Mouse (Mus musculus) megakaryocyte, embryonic 14.5 days (primary cell): ENCODE measurements at regions not wholly inside any gene's neighbourhood (a gene's known extent, or its start where the extent isn't known, plus 50 kb on each side); places are given as distances from the start of the nearest gene placed in this dataset.

Experiments used
- H3K27me3 ChIP-seq: replicated peaks from 2 replicates; pipeline ENCODE3; 2012; ENCODE audit warnings: inconsistent platforms
- H3K36me3 ChIP-seq: replicated peaks from 2 replicates; pipeline ENCODE3; 2012; ENCODE audit warnings: low read length, inconsistent platforms, mixed read lengths
- H3K4me1 ChIP-seq: 2 replicates; pipeline ENCODE4 v1.6.1; 2012; ENCODE audit warnings: inconsistent platforms
- H3K4me3 ChIP-seq: replicated peaks from 2 replicates; pipeline ENCODE3; 2012; ENCODE audit warnings: moderate library complexity, mild to moderate bottlenecking, inconsistent platforms
- H3K9me3 ChIP-seq: 2 replicates; pipeline ENCODE4 v1.6.1; 2012; ENCODE audit warnings: inconsistent platforms
- FLI1 ChIP-seq: IDR thresholded peaks from 2 replicates; pipeline ENCODE4 v1.6.1; 2012; ENCODE audit warnings: low read length, inconsistent platforms, mixed read lengths
- GATA1 ChIP-seq: IDR thresholded peaks from 3 replicates; pipeline ENCODE4 v1.6.1; 2012; ENCODE audit warnings: mixed read lengths, low read length, inconsistent platforms, borderline replicate concordance

DNA sequence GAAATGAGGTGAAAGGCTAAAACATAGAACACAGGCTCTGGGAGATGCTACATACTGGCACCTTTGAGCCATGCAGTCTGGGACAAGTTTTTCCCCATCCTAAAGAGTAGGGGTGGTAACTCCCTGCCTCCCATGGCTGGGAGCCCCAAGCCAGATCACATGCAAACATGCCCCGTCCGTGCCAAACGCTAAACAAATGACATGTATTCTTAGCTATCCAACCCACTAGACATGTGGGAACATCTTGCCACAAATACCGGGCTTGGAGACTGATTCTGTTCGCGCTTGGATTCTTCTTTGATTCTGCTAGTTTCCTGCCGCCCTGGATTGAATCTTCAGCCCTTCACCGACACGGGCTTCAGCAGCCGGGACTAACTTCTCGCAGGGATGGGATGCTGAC lies 208.7 kb downstream of the Sox9 start:
- no peaks in the 10 kb centered on the region for H3K36me3 ChIP-seq
- TF ChIP-seq GATA1 (no peak), FLI1 (no peak)
- peaks cover 42% of the 10 kb centered on the region for H3K9me3 ChIP-seq
- no peaks in the 10 kb centered on the region for H3K4me1 ChIP-seq
- H3K27me3 ChIP-seq = no peaks in the 10 kb centered on the region
- no peak overlapping the region for H3K4me3 ChIP-seq

DNA sequence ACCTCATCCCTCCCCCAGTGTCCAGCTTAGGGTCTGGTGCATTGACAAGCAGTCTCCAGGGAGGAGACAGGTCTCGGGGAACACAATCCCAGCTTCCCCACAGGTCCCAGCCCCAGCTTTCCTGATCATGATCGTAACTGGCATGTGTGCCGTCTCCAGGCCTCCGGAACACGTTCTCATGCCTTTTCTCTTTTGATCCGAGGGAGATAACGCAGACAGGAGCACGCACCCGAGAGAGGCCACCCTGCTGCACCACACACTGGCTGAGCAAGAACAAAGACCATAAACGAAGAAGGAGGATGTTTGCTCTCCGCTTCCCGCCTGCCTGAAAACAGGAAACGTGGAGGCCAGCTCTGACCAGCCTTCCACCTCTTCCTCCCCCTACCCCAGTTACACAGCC lies 209.8 kb downstream of the Sox9 start:
- peaks cover 39% of the 10 kb centered on the region for H3K9me3 ChIP-seq

DNA sequence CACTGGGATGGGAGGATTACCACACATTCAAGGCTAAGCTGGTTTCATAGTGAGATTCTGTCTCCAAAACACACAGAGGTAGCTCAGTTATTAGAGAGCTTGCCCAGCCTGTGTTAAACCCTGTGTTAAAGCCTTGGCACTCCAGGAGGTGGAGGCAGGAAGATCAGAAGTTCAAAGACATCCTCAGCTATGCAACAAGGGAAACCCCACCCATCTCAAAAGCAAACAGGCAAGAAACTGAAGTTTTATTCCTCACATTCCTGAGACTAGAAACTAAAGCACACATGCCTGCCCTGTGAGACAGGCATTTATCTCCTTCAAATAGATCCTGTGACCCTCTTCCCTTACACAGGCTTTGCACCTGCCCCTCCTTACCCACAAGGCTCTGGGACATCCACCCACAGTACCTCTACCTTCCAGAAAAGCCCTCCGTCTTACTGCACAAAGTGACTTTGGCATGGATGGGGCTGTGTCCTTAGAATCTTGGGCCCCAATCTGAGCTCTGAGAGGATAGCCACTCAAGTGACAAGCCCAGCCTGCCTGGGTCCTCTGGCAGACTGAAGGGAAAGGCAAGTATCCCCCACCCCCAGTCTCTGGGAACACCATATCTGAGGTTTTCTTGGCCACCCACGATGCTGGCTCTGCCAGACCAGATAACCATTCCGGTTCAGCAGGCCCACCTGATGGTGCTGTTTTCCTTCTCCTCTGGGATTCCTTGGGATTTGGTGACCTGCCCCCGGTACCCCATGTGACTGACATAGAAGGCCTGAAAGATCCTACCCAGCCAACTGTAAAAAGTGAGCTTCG lies 217.0 kb downstream of the Sox9 start:
- no peak for TF ChIP-seq GATA1
- TF ChIP-seq FLI1 = no peak
- H3K9me3 ChIP-seq = peaks cover 40% of the 10 kb centered on the region

More for the DNA sequence above, 209.8 kb downstream of the Sox9 start:
- Histone ChIP-seq H3K4me3 (peak overlapping the region; percentile 14), H3K4me1 (no peaks in the 10 kb centered on the region), H3K27me3 (no peaks in the 10 kb centered on the region), H3K36me3 (no peaks in the 10 kb centered on the region)
- TF ChIP-seq FLI1 (no peak), GATA1 (no peak)

DNA sequence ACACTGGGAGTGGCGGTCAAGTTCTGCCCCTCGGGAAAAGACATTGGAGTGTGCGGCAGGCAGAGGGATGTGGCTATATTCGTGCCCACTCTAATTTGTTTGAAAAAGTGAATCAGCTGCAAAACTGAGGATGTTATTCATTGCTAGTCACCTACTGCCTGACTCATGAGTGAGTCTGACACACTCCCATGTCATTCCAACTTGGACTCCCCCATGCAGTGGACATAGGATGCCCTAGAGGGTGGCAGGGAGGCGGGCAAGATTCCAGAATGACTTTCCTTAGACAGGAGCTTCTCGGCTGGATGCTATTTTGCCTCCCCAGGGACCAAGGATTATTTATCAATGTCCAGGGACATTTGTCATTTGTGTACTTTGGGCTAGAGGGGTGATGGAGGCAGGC lies 219.0 kb downstream of the Sox9 start:
- TF ChIP-seq GATA1 = no peak
- no peak for TF ChIP-seq FLI1

More for the DNA sequence above, 217.0 kb downstream of the Sox9 start:
- H3K4me3 ChIP-seq = no peak overlapping the region
- no peaks in the 10 kb centered on the region for H3K4me1 ChIP-seq
- H3K36me3 ChIP-seq = no peaks in the 10 kb centered on the region
- no peaks in the 10 kb centered on the region for H3K27me3 ChIP-seq

DNA sequence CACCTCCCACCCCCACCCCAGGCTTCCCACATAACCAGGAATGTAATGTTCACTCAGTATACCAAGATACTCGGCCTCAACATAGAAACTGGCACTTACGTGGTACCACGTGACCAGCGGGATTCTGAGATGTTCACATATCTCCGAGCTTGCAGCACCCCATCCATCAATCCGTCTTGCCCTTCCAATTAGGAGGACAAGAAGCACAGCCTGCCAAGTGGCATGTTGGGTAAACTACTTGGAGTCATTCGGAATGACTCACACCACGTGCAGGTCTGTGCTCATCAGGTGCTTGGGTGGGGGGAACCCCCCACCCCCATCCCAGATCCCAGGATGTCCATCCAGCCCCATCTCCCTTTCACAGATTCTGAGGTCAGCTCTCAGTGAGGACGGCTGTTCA lies 223.9 kb downstream of the Sox9 start:
- no peaks in the 10 kb centered on the region for H3K36me3 ChIP-seq
- TF ChIP-seq GATA1 = no peak
- peaks cover 43% of the 10 kb centered on the region for H3K9me3 ChIP-seq
- no peaks in the 10 kb centered on the region for H3K27me3 ChIP-seq
- no peaks in the 10 kb centered on the region for H3K4me1 ChIP-seq
- H3K4me3 ChIP-seq = no peak overlapping the region

More for the DNA sequence above, 219.0 kb downstream of the Sox9 start:
- Histone ChIP-seq H3K36me3 (no peaks in the 10 kb centered on the region), H3K4me3 (no peak overlapping the region), H3K4me1 (no peaks in the 10 kb centered on the region), H3K9me3 (peaks cover 51% of the 10 kb centered on the region), H3K27me3 (no peaks in the 10 kb centered on the region)

DNA sequence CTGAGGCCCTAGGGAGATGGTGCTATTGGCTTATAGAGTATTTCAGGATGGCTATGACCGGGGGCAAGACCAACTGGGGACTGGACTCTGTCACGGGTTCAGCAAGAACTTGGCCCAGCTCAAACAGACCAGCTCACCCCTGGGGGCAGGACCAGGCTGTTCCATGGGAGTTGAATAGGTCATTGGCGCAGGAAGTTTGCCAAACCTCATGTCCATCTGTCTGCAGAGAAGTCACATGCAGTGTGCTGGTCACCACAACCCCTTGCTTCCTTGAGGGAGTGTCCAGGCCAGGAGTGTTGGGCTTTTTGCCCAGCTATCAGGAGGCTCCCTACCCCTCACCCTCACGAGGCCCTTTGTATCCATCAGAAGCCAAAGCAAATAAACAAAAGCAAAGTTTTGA lies 226.5 kb downstream of the Sox9 start:
- TF ChIP-seq GATA1 (no peak), FLI1 (no peak)
- Histone ChIP-seq H3K4me3 (no peak overlapping the region), H3K27me3 (no peaks in the 10 kb centered on the region), H3K4me1 (no peaks in the 10 kb centered on the region), H3K36me3 (no peaks in the 10 kb centered on the region), H3K9me3 (peaks cover 36% of the 10 kb centered on the region)

DNA sequence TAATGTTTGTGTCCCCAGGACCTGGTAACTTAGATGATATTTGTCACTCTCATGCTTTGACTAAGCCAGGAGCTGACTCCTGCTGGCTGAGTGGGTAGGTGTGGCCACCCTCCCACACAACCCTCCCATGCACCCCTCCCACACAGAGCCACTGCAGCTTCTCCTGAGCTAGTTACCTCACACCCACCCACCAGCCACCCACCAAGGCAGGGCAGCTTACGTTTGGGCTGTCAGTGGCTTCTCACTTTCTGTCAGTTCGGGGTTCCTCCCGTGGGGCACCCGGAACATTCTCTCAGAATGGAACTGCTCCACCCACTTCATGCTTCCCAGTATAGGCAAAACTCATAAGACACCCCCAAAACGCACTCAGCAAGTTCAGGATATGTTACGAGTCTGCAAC lies 227.4 kb downstream of the Sox9 start:
- Histone ChIP-seq H3K36me3 (no peaks in the 10 kb centered on the region), H3K4me1 (no peaks in the 10 kb centered on the region), H3K4me3 (no peak overlapping the region), H3K9me3 (peaks cover 36% of the 10 kb centered on the region), H3K27me3 (no peaks in the 10 kb centered on the region)
- TF ChIP-seq GATA1 (no peak), FLI1 (no peak)

DNA sequence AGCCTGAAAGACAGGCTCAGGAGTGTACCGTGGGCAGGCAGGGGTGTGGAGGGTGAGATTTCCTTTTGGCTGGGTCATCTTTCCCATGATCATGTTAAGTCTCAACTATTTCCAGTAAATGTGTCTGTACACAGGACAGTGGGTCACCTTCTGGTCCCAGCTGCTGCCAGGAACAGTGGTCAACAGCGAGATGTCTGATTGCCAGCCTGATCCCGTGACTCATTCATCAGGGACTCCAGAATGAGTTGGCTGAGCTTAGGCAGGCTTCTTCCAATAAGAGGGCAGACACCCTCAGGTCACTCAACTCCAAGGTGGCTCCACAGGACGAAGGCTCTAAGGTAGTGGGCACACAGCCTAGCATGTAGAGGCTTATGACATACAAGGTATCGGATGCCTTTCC lies 228.9 kb downstream of the Sox9 start:
- no peaks in the 10 kb centered on the region for H3K27me3 ChIP-seq
- no peaks in the 10 kb centered on the region for H3K4me1 ChIP-seq
- H3K36me3 ChIP-seq = no peaks in the 10 kb centered on the region
- no peak overlapping the region for H3K4me3 ChIP-seq
- peaks cover 27% of the 10 kb centered on the region for H3K9me3 ChIP-seq
- TF ChIP-seq FLI1 (no peak), GATA1 (no peak)

DNA sequence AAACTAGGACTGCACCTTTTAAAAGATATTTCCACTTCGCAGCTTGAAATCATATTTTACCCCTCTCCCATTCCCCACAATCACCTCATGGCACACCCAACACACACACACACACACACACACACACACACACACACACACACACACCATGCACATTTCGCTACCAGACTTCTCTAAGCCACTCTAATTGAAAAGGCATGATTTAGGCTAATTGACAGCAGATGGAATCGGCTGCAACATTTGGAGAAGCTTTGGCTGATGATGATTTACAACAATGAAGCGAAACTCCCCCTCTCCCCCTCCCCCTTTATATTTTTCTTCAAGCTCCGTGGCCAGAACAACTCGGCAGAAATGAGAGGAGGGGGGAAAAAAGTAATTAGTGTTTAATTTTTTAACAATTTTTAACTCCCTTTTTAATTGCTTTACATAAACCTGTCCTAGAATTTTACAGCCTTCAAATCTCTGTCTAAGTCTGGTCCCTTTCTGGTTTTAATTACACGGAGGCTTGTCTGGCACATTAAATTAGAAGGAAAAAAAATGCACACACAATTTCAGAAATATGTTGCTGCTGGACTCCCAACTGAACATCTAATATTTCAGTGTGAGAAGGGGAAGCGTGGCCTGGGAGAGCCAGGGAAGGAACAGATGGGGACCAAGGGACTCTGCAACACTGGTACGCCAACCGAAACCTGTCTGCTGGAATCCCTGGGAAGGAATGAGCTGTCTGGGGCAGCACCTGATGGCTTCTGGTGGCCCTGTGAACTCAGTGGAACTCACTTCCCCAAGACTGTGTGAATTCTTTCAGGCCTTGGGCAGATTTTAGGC lies 232.4 kb downstream of the Sox9 start:
- TF ChIP-seq FLI1 = no peak
- TF ChIP-seq GATA1 = no peak
- Histone ChIP-seq H3K4me1 (no peaks in the 10 kb centered on the region), H3K4me3 (no peak overlapping the region), H3K36me3 (no peaks in the 10 kb centered on the region), H3K9me3 (peaks cover 24% of the 10 kb centered on the region), H3K27me3 (no peaks in the 10 kb centered on the region)
